22 mouse cellular contexts compared by ENCODE assay signal in genomic region chr9:80391002-80391401, GRCm38 (mm10).
A peak's percentile ranks its signal among the peaks of the same experiment; 100 is the strongest.
DNase-seq lines count a peak whose midpoint lies in the region; ATAC-seq lines count a peak whose summit lies in the region.
"Had no signal": no experiment of that assay in that cellular context is flagged by ENCODE, and none has a peak within 500 bp of the region (broad histone marks: within the 10 kb centered on the region; RNA-seq: fewer than 3 reads in every experiment).

No protein-coding gene starts in this region.

- ATAC-seq in hindbrain, embryonic 12.5 days (ENCODE audit: low FRiP score): peak; percentile 71
- no peak for ATAC-seq in hindbrain, embryonic 16.5 days
- ATAC-seq in neural tube, embryonic 11.5 days (ENCODE audit: insufficient read depth, low FRiP score, low TSS enrichment): no peak; the same call in 1 of the 2 replicates
- ATAC-seq in neural tube, embryonic 12.5 days (ENCODE audit: low FRiP score, low read depth): peak; percentile 79
- ATAC-seq: inflammation-experienced regulatory T-cells, adult 6 months had no signal

- no peak overlapping the region for H3K4me3 ChIP-seq in hindbrain, embryonic 12.5 days
- H3K4me3 ChIP-seq in hindbrain, embryonic 16.5 days (ENCODE audit: low read length): no peak overlapping the region
- H3K4me3 ChIP-seq in neural tube, embryonic 11.5 days (ENCODE audit: low read depth, low read length): no peak overlapping the region
- H3K4me3 ChIP-seq in neural tube, embryonic 12.5 days: no peak overlapping the region
- H3K4me3 ChIP-seq: erythroblast, embryonic 14.5 days; heart, embryonic 10.5 days had no signal

- no peaks in the 10 kb centered on the region for H3K36me3 ChIP-seq in hindbrain, embryonic 12.5 days
- H3K36me3 ChIP-seq in hindbrain, embryonic 16.5 days (ENCODE audit: control insufficient read depth, insufficient read depth, low read length): no peaks in the 10 kb centered on the region
- H3K36me3 ChIP-seq in neural tube, embryonic 11.5 days (ENCODE audit: control insufficient read depth, insufficient read depth, low read length): no peaks in the 10 kb centered on the region
- no peaks in the 10 kb centered on the region for H3K36me3 ChIP-seq in neural tube, embryonic 12.5 days
- H3K36me3 ChIP-seq: heart, embryonic 10.5 days had no signal

- H3K9ac ChIP-seq in hindbrain, embryonic 12.5 days: no peak overlapping the region
- H3K9ac ChIP-seq in hindbrain, embryonic 16.5 days (ENCODE audit: low read depth, low read length): no peak overlapping the region
- no peak overlapping the region for H3K9ac ChIP-seq in neural tube, embryonic 11.5 days (ENCODE audit: low read length)
- H3K9ac ChIP-seq in neural tube, embryonic 12.5 days: no peak overlapping the region

- no peaks in the 10 kb centered on the region for H3K27me3 ChIP-seq in hindbrain, embryonic 12.5 days
- no peaks in the 10 kb centered on the region for H3K27me3 ChIP-seq in hindbrain, embryonic 16.5 days (replicated peaks; ENCODE audit: control insufficient read depth, insufficient read depth, low read length)
- H3K27me3 ChIP-seq in neural tube, embryonic 11.5 days (ENCODE audit: control insufficient read depth, insufficient read depth, low read length): no peaks in the 10 kb centered on the region
- H3K27me3 ChIP-seq in neural tube, embryonic 12.5 days (replicated peaks): no peaks in the 10 kb centered on the region

- no peak overlapping the region for H3K4me2 ChIP-seq in hindbrain, embryonic 12.5 days (replicated peaks)
- no peak overlapping the region for H3K4me2 ChIP-seq in hindbrain, embryonic 16.5 days (ENCODE audit: low read length)
- H3K4me2 ChIP-seq in neural tube, embryonic 11.5 days (ENCODE audit: low read depth): no peak overlapping the region
- H3K4me2 ChIP-seq in neural tube, embryonic 12.5 days (replicated peaks): no peak overlapping the region
- H3K4me2 ChIP-seq: liver, embryonic 11.5 days had no signal

- no peaks in the 10 kb centered on the region; the same call in 1 of the 2 replicates for H3K4me1 ChIP-seq in hindbrain, embryonic 12.5 days
- no peaks in the 10 kb centered on the region for H3K4me1 ChIP-seq in hindbrain, embryonic 16.5 days (ENCODE audit: control insufficient read depth, insufficient read depth, low read depth, low read length)
- H3K4me1 ChIP-seq in neural tube, embryonic 11.5 days (ENCODE audit: control insufficient read depth, insufficient read depth, low read length): no peaks in the 10 kb centered on the region
- H3K4me1 ChIP-seq in neural tube, embryonic 12.5 days: no peaks in the 10 kb centered on the region
- H3K4me1 ChIP-seq: heart, embryonic 10.5 days had no signal

- no peak overlapping the region for H3K27ac ChIP-seq in hindbrain, embryonic 12.5 days
- no peak overlapping the region for H3K27ac ChIP-seq in hindbrain, embryonic 16.5 days (ENCODE audit: low read depth, low read length)
- H3K27ac ChIP-seq in neural tube, embryonic 11.5 days (ENCODE audit: low read depth, low read length): no peak overlapping the region
- no peak overlapping the region for H3K27ac ChIP-seq in neural tube, embryonic 12.5 days
- H3K27ac ChIP-seq: heart, embryonic 10.5 days had no signal

- peak; percentile 13 for DNase-seq in neural tube, embryonic 11.5 days (ENCODE audit: low spot score)
- DNase-seq in neural tube, embryonic 10.5 days (ENCODE audit: extremely low spot score, low spot score): no peak
- DNase-seq in layer of hippocampus, postnatal 25 days (ENCODE audit: extremely low spot score in 1 of 2, low spot score in 1 of 2): no peak
- DNase-seq in gastrocnemius, adult 8-10 months (ENCODE audit: low spot score in 2 of 2): no peak
- DNase-seq: adrenal gland, adult 8-10 months; B cell, adult 2 months; cerebellum, adult 11 months; cerebellum, postnatal 14 days; gastrocnemius, postnatal 36 days; heart, postnatal 10 days; kidney, adult 9 months; layer of hippocampus, postnatal 36 days; lung, adult 2 months; right cerebral cortex, adult 18-20 months; thymus, adult 18-20 months had no signal

- WGBS in hindbrain, embryonic 12.5 days: 56% methylated on average over 5 of the region's 5 CpGs
- WGBS in hindbrain, embryonic 16.5 days: 26% methylated on average over 5 of the region's 5 CpGs
- WGBS in neural tube, embryonic 11.5 days: 48% methylated on average over 5 of the region's 5 CpGs
- 31% methylated on average over 5 of the region's 5 CpGs for WGBS in neural tube, embryonic 12.5 days

- H3K9me3 ChIP-seq in hindbrain, embryonic 12.5 days (replicated peaks): no peaks in the 10 kb centered on the region
- H3K9me3 ChIP-seq in hindbrain, embryonic 16.5 days (ENCODE audit: control insufficient read depth, low read length): no peaks in the 10 kb centered on the region
- H3K9me3 ChIP-seq in neural tube, embryonic 11.5 days (ENCODE audit: control insufficient read depth, low read length): no peaks in the 10 kb centered on the region
- no peaks in the 10 kb centered on the region for H3K9me3 ChIP-seq in neural tube, embryonic 12.5 days
- H3K9me3 ChIP-seq: heart, embryonic 10.5 days had no signal

Comparison
In these comparisons a context has a peak if more than half of its experiments do, and no peak if none do; other contexts are left out.
1. ATAC-seq: peak in hindbrain, embryonic 12.5 days (single experiment) and neural tube, embryonic 12.5 days (single experiment); none in hindbrain, embryonic 16.5 days (single experiment) and neural tube, embryonic 11.5 days (single experiment).